Mouse (Mus musculus) intestine, embryonic 16.5 days (tissue): ENCODE data around the gene Tmem121b. TPM values are rescaled to one million over a fixed set of nuclear protein-coding genes. Genes with fewer than 3 reads are reported as not detected.
A peak's percentile ranks its signal among the peaks of the same experiment; 100 is the strongest.

Experiments
- ATAC-seq: fragments of 200-750 bp; cut with Nextera tagmentation; 2 replicates; pipeline ENCODE4 v1.8.0; 2017; ENCODE audit warnings: moderate TSS enrichment, moderate library complexity
- H3K27ac ChIP-seq: fragments of 300-500 bp; sonication (generic); 2 replicates; pipeline ENCODE4 v1.5.1; 2014; ENCODE audit warnings: mild to moderate bottlenecking, low read length
- H3K27me3 ChIP-seq: fragments of 300-500 bp; sonication (generic); replicated peaks from 2 replicates; pipeline ENCODE4 v1.6.1; 2014; ENCODE audit warnings: low read length, control low read depth, mixed read lengths; ENCODE audit not compliant: control insufficient read depth, insufficient read depth
- H3K36me3 ChIP-seq: fragments of 300-500 bp; sonication (generic); 2 replicates; pipeline ENCODE4 v1.6.1; 2014; ENCODE audit warnings: low read length, control low read depth; ENCODE audit not compliant: control insufficient read depth, insufficient read depth
- H3K4me1 ChIP-seq: fragments of 300-500 bp; sonication (generic); 2 replicates; pipeline ENCODE4 v1.6.1; 2014; ENCODE audit warnings: low read length, control low read depth, mixed read lengths; ENCODE audit not compliant: control insufficient read depth, insufficient read depth
- H3K4me2 ChIP-seq: fragments of 300-500 bp; sonication (generic); 2 replicates; pipeline ENCODE4 v1.6.1; 2014; ENCODE audit warnings: low read depth, low read length, control low read depth
- H3K4me3 ChIP-seq: fragments of 300-500 bp; sonication (generic); 2 replicates; pipeline ENCODE4 v1.5.1; 2014; ENCODE audit warnings: mild to moderate bottlenecking, low read length
- H3K9ac ChIP-seq: fragments of 300-500 bp; sonication (generic); 2 replicates; pipeline ENCODE4 v1.6.1; 2014; ENCODE audit warnings: low read depth, low read length
- H3K9me3 ChIP-seq: fragments of 300-500 bp; sonication (generic); 2 replicates; pipeline ENCODE4 v1.6.1; 2016; ENCODE audit warnings: low read length, control low read depth; ENCODE audit not compliant: control insufficient read depth
- WGBS: fragments of 180-500 bp; shearing (Covaris S2); extraction: QIAGEN DNeasy Blood & Tissue Kit; methylation state at CpG from one replicate; pipeline ENCODE4 v1.1.7; 2014; 5-methylcytosine and 5-hydroxymethylcytosine counted together
- polyA plus RNA-seq: library from polyadenylated mRNA; unstranded; fragments of >200 nt; fragmentation: Nextera tagmentation; extraction: Ambion mirVana; gene quantifications from 2 replicates; pipeline ENCODE4 v1.2.1, GENCODE M21; 2015

Tmem121b gene
- polyA plus RNA-seq, 1 experiment from 2014 or later = 0.06 TPM

DNA sequence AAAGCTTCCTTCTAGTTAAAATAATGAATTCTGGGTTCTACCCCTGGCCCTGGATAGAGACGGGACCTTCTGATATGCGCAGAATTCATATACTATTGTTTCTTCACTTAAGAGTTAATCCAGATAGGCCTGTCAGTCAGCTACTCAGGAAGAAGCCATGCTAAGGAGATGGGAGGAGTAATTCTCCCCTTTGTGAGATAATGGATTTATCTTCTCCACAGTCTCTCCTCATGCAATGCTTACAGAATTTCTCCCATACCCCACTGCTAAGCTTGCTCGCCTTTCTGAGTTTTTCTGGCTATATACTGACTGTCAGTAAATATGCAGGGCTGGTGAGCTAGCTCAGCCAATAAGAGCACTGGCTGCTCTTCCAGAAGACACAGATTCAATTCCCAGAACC lies 43.4 kb downstream of the Tmem121b start:
- no peak overlapping the region for H3K9ac ChIP-seq
- no peaks in the 10 kb centered on the region for H3K27me3 ChIP-seq
- no peak overlapping the region for H3K4me2 ChIP-seq
- H3K9me3 ChIP-seq = no peaks in the 10 kb centered on the region
- H3K27ac ChIP-seq = no peak overlapping the region
- no peaks in the 10 kb centered on the region for H3K36me3 ChIP-seq
- ATAC-seq = no peak
- WGBS = 80% methylated on average over 3 of the region's 3 CpGs
- H3K4me3 ChIP-seq = no peak overlapping the region
- H3K4me1 ChIP-seq = 0 out of 2 replicates have a peak, but pooled peaks cover 2% of the 10 kb centered on the region

DNA sequence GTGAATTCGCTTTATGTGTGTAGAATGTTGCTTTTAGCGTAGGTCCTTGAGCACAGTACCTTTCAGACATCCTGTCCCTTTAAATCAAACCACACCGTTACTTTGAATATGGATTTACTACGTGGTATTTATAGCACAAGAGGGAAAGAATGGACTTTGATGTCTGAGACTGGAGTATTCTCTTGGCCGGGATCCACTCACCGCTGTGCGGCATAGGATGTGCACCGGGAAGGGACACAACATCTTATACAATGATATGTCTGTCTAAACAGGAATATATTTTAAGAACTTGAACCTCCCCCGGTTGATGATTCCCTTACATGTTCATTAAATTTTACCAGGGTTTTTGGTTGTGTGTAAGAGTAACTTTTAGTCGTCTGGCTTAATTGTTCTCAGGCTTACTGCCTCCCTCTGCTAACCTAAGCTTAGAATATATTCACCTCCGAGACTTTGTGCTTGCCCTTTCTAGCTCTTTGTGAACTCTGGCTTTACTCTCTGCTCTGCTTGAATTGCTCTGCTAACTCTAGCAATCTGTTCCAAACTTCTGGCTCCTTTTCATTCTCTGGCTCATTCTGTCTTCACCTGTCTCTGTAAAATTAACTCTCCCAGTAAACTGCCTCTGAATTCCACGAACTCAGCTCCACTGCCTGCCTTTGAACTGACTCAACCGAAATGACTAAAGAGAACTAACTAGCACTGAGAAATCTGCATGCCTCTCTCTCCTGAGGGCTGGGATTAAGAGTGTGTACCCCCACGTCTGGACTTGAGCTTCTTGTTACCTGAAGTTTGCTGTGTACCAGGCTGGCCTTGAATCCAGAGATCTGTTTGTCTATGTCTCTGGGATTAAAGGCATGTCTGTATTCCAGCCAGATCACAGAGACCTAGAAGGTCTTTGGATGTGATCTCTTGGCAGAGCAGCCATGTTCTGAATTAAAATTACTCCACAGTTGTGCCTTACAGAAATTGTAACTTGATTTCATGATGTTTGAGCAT lies 49.9 kb downstream of the Tmem121b start:
- H3K27me3 ChIP-seq = no peaks in the 10 kb centered on the region
- no peak overlapping the region for H3K9ac ChIP-seq
- H3K4me3 ChIP-seq = no peak overlapping the region
- H3K4me2 ChIP-seq = no peak overlapping the region
- no peaks in the 10 kb centered on the region for H3K4me1 ChIP-seq
- H3K36me3 ChIP-seq = 0 out of 2 replicates have a peak, but pooled peaks cover 3% of the 10 kb centered on the region
- no peak overlapping the region for H3K27ac ChIP-seq
- peak; percentile 53 for ATAC-seq
- no peaks in the 10 kb centered on the region for H3K9me3 ChIP-seq
- 61% methylated on average over 14 of the region's 14 CpGs for WGBS

DNA sequence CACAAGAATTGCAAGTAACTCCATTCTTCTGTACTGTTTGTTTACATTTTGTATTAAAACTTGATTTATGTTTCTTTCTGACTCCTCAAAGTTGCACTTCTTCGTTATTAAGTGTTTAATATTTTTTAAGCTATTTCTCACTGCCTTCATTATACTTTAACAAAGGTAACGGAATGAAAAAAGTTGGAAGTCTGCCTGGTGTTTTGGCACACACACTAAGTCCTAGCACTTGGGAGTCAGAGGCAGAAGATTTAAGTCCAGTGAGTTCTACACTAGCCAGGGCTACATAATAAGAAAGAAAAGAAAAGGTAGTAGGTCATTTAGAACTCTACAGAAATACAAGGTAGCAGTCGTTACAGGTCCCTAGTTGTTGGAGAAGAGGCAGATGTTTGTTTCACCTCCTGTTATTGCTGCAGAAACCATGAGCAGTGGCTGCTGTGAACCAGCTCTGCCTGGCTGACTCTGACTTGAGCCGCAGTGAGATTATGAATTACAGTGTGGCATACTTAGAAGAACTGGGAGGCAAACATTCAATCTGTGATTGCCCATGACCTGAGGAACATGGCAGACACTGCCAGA lies 51.3 kb downstream of the Tmem121b start:
- 80% methylated on average over 4 of the region's 4 CpGs for WGBS
- ATAC-seq = no peak
- Histone ChIP-seq H3K4me3 (no peak overlapping the region), H3K4me1 (no peaks in the 10 kb centered on the region), H3K27me3 (no peaks in the 10 kb centered on the region), H3K4me2 (no peak overlapping the region), H3K9me3 (no peaks in the 10 kb centered on the region), H3K27ac (no peak overlapping the region), H3K9ac (no peak overlapping the region), H3K36me3 (0 out of 2 replicates have a peak, but pooled peaks cover 3% of the 10 kb centered on the region)

Other genes starting within 250 kb of the Tmem121b start
- 0.23 and 0.43 TPM in 2 replicates for gene D330020A13Rik, start 199.4 kb downstream of the Tmem121b start, polyA plus RNA-seq
- gene B4galnt3, start 199.2 kb downstream of the Tmem121b start, polyA plus RNA-seq = 1.1 and 1.3 TPM in 2 replicates
- gene Kdm5a, start 129.7 kb downstream of the Tmem121b start, polyA plus RNA-seq = 30.1 and 31.1 TPM in 2 replicates
- gene Ccdc77, start 129.4 kb downstream of the Tmem121b start, polyA plus RNA-seq = 17.4 and 18.4 TPM in 2 replicates
- gene Il17ra, start 30.6 kb downstream of the Tmem121b start, polyA plus RNA-seq = 6.8 and 6.9 TPM in 2 replicates
- 14.0 and 15.8 TPM in 2 replicates for gene Hdhd5, start 37.5 kb upstream of the Tmem121b start, polyA plus RNA-seq
- 0.54 and 0.61 TPM in 2 replicates for gene Cecr2, start 172.6 kb upstream of the Tmem121b start, polyA plus RNA-seq